Mouse (Mus musculus) cerebellum, postnatal 25 days (tissue): ENCODE measurements at regions not wholly inside any gene's neighbourhood (a gene's known extent, or its start where the extent isn't known, plus 50 kb on each side); places are given as distances from the start of the nearest gene placed in this dataset.

Experiments
- DNase-seq, 2 experiments: peaks; one replicate each; pipeline ENCODE4 v3.0.0; 2021; ENCODE audit warnings: mixed read lengths in 2 of 2

- peak; percentile 3 to 12 for DNase-seq
Measured at GRCm38 (mm10) chr11:111450811-111451494, 385.0 kb downstream of the Kcnj2 start.

- DNase-seq: no peak
Measured at GRCm38 (mm10) chr11:111460046-111460445, 394.1 kb downstream of the Kcnj2 start.

GRCm38 (mm10) chr11:111484981-111485380, 419.0 kb downstream of the Kcnj2 start:
- no peak for DNase-seq

GRCm38 (mm10) chr11:111512471-111512870, 446.5 kb downstream of the Kcnj2 start:
- no peak for DNase-seq

GRCm38 (mm10) chr11:111522716-111523115, 456.8 kb downstream of the Kcnj2 start:
- DNase-seq: peak; percentile 30 to 61

- peak; percentile 65 to 80 for DNase-seq
Measured at GRCm38 (mm10) chr11:111523465-111523864, 457.5 kb downstream of the Kcnj2 start.

GRCm38 (mm10) chr11:111526010-111526742, 460.2 kb downstream of the Kcnj2 start:
- DNase-seq: no peak

- no peak for DNase-seq
Measured at GRCm38 (mm10) chr11:111529591-111529990, 463.6 kb downstream of the Kcnj2 start.

- no peak for DNase-seq
Measured at GRCm38 (mm10) chr11:111530912-111531311, 464.9 kb downstream of the Kcnj2 start.

- peak in 1 of 2 experiments; percentile 43 for DNase-seq
Measured at GRCm38 (mm10) chr11:111532457-111532856, 466.5 kb downstream of the Kcnj2 start.

GRCm38 (mm10) chr11:111536040-111536836, 470.3 kb downstream of the Kcnj2 start:
- DNase-seq: peak; percentile 39 to 69

- peak; percentile 60 to 80 for DNase-seq
Measured at GRCm38 (mm10) chr11:111537654-111538053, 471.7 kb downstream of the Kcnj2 start.

- no peak for DNase-seq
Measured at GRCm38 (mm10) chr11:111539960-111540359, 474.0 kb downstream of the Kcnj2 start.

GRCm38 (mm10) chr11:111545291-111545690, 479.3 kb downstream of the Kcnj2 start:
- no peak for DNase-seq

GRCm38 (mm10) chr11:111555131-111555530, 489.2 kb downstream of the Kcnj2 start:
- no peak for DNase-seq

- DNase-seq: no peak
Measured at GRCm38 (mm10) chr11:111555615-111556014, 489.7 kb downstream of the Kcnj2 start.

GRCm38 (mm10) chr11:111558302-111559140, 492.6 kb downstream of the Kcnj2 start:
- DNase-seq: no peak

GRCm38 (mm10) chr11:111563171-111563570, 497.2 kb downstream of the Kcnj2 start:
- DNase-seq: no peak

GRCm38 (mm10) chr11:111568041-111568440, 502.1 kb downstream of the Kcnj2 start:
- peak in 1 of 2 experiments; percentile 10 for DNase-seq

- no peak for DNase-seq
Measured at GRCm38 (mm10) chr11:111568876-111569275, 502.9 kb downstream of the Kcnj2 start.

GRCm38 (mm10) chr11:111577883-111578282, 511.9 kb downstream of the Kcnj2 start:
- DNase-seq: no peak

- no peak for DNase-seq
Measured at GRCm38 (mm10) chr11:111582980-111583379, 517.0 kb downstream of the Kcnj2 start.
